Mouse (Mus musculus) neural tube, embryonic 11.5 days (tissue): Measurements from ENCODE around the gene Nsmce3. TPM values are rescaled to one million over a fixed set of nuclear protein-coding genes. Genes with fewer than 3 reads are reported as not detected.
A peak's percentile ranks its signal among the peaks of the same experiment; 100 is the strongest.

Experiments
- ATAC-seq: fragments of 200-750 bp; cut with Nextera tagmentation; 2 replicates; pipeline ENCODE4 v1.8.0; 2017; ENCODE audit warnings: moderate number of reproducible peaks, mild to moderate bottlenecking, moderate TSS enrichment, moderate library complexity; ENCODE audit not compliant: insufficient read depth, low FRiP score, low TSS enrichment
- DNase-seq: peaks from one replicate; pipeline ENCODE4 v3.0.0-alpha.2; 2015; ENCODE audit warnings: low spot score
- H3K27ac ChIP-seq: fragments of 300-500 bp; sonication (generic); 2 replicates; pipeline ENCODE4 v1.5.1; 2014; ENCODE audit warnings: low read depth, mild to moderate bottlenecking, low read length
- H3K27me3 ChIP-seq: fragments of 300-500 bp; sonication (generic); 2 replicates; pipeline ENCODE4 v1.6.1; 2014; ENCODE audit warnings: mild to moderate bottlenecking, low read length, mixed read lengths; ENCODE audit not compliant: control insufficient read depth, insufficient read depth
- H3K36me3 ChIP-seq: fragments of 300-500 bp; sonication (generic); 2 replicates; pipeline ENCODE4 v1.6.1; 2014; ENCODE audit warnings: mild to moderate bottlenecking, low read length, moderate library complexity, mixed read lengths; ENCODE audit not compliant: control insufficient read depth, insufficient read depth
- H3K4me1 ChIP-seq: fragments of 300-500 bp; sonication (generic); 2 replicates; pipeline ENCODE4 v1.6.1; 2014; ENCODE audit warnings: low read length, mixed read lengths; ENCODE audit not compliant: control insufficient read depth, insufficient read depth
- H3K4me2 ChIP-seq: fragments of 300-500 bp; sonication (generic); 2 replicates; pipeline ENCODE4 v1.6.1; 2014; ENCODE audit warnings: low read depth, mild to moderate bottlenecking, moderate library complexity
- H3K4me3 ChIP-seq: fragments of 300-500 bp; sonication (generic); 2 replicates; pipeline ENCODE4 v1.5.1; 2014; ENCODE audit warnings: low read depth, low read length
- H3K9ac ChIP-seq: fragments of 300-500 bp; sonication (generic); 2 replicates; pipeline ENCODE4 v1.6.1; 2014; ENCODE audit warnings: mild to moderate bottlenecking, low read length
- H3K9me3 ChIP-seq: fragments of 300-500 bp; sonication (generic); 2 replicates; pipeline ENCODE4 v1.6.1; 2016; ENCODE audit warnings: low read length; ENCODE audit not compliant: control insufficient read depth
- WGBS: fragments of 180-500 bp; shearing (Covaris S2); extraction: QIAGEN DNeasy Blood & Tissue Kit; methylation state at CpG from one replicate; pipeline ENCODE4 v1.1.7; 2014; 5-methylcytosine and 5-hydroxymethylcytosine counted together
- polyA plus RNA-seq: library from polyadenylated mRNA; unstranded; fragments of >200 nt; fragmentation: Nextera tagmentation; extraction: Ambion mirVana; gene quantifications from 2 replicates; pipeline ENCODE4 v1.2.1, GENCODE M21; 2014

Gene Nsmce3
- polyA plus RNA-seq, 1 experiment from 2014 or later: 13.1 TPM

- ATAC-seq (no peak), DNase-seq (no peak)
- WGBS: 89% methylated on average over 2 of the region's 2 CpGs
- no peak overlapping the region for H3K27ac ChIP-seq
- no peak overlapping the region for H3K9ac ChIP-seq
- no peaks in the 10 kb centered on the region for H3K4me1 ChIP-seq
- H3K4me2 ChIP-seq: no peak overlapping the region
- H3K36me3 ChIP-seq: no peaks in the 10 kb centered on the region
- no peaks in the 10 kb centered on the region for H3K27me3 ChIP-seq
- no peaks in the 10 kb centered on the region for H3K9me3 ChIP-seq
- no peak overlapping the region for H3K4me3 ChIP-seq
These were observed 27.5 kb upstream of the Nsmce3 start for GRCm38 (mm10) chr7:64900249-64900648.

- ATAC-seq: no peak
- Histone ChIP-seq H3K9ac (no peak overlapping the region), H3K27me3 (no peaks in the 10 kb centered on the region), H3K9me3 (no peaks in the 10 kb centered on the region), H3K27ac (no peak overlapping the region), H3K4me1 (no peaks in the 10 kb centered on the region), H3K4me2 (no peak overlapping the region), H3K36me3 (no peaks in the 10 kb centered on the region), H3K4me3 (no peak overlapping the region)
- WGBS: 92% methylated on average over 6 of the region's 6 CpGs
- DNase-seq: no peak
These were observed 23.8 kb upstream of the Nsmce3 start for GRCm38 (mm10) chr7:64896587-64896986.

GRCm38 (mm10) chr7:64895685-64896101 is 22.9 kb upstream of the Nsmce3 start:
- Histone ChIP-seq H3K27ac (no peak overlapping the region), H3K4me1 (no peaks in the 10 kb centered on the region), H3K9me3 (no peaks in the 10 kb centered on the region), H3K36me3 (no peaks in the 10 kb centered on the region), H3K27me3 (no peaks in the 10 kb centered on the region), H3K4me2 (no peak overlapping the region), H3K4me3 (no peak overlapping the region), H3K9ac (no peak overlapping the region)
- DNase-seq (peak; percentile 12), ATAC-seq (no peak)
- 42% methylated on average over 5 of the region's 5 CpGs for WGBS

- Histone ChIP-seq H3K36me3 (no peaks in the 10 kb centered on the region), H3K27ac (no peak overlapping the region), H3K4me2 (no peak overlapping the region), H3K9ac (no peak overlapping the region), H3K4me1 (no peaks in the 10 kb centered on the region), H3K27me3 (no peaks in the 10 kb centered on the region), H3K9me3 (no peaks in the 10 kb centered on the region), H3K4me3 (no peak overlapping the region)
- WGBS: 77% methylated on average over 3 of the region's 3 CpGs
- DNase-seq (peak; percentile 12), ATAC-seq (no peak)
These were observed 18.3 kb upstream of the Nsmce3 start for GRCm38 (mm10) chr7:64891139-64891538.

- WGBS: 90% methylated on average over 9 of the region's 9 CpGs
- Histone ChIP-seq H3K27me3 (no peaks in the 10 kb centered on the region), H3K9ac (no peak overlapping the region), H3K4me3 (no peak overlapping the region), H3K4me2 (no peak overlapping the region), H3K36me3 (no peaks in the 10 kb centered on the region), H3K9me3 (no peaks in the 10 kb centered on the region), H3K27ac (no peak overlapping the region), H3K4me1 (no peaks in the 10 kb centered on the region)
- no peak for ATAC-seq
- no peak for DNase-seq
These were observed 17.1 kb upstream of the Nsmce3 start for GRCm38 (mm10) chr7:64889919-64890318.

GRCm38 (mm10) chr7:64884187-64884862 is 11.5 kb upstream of the Nsmce3 start:
- no peak for ATAC-seq
- Histone ChIP-seq H3K4me3 (no peak overlapping the region), H3K27me3 (no peaks in the 10 kb centered on the region), H3K4me1 (no peaks in the 10 kb centered on the region), H3K9me3 (no peaks in the 10 kb centered on the region), H3K27ac (no peak overlapping the region), H3K4me2 (no peak overlapping the region), H3K9ac (no peak overlapping the region), H3K36me3 (no peaks in the 10 kb centered on the region)
- DNase-seq: no peak
- WGBS: 76% methylated on average over 11 of the region's 11 CpGs

GRCm38 (mm10) chr7:64882243-64882642 is 9.4 kb upstream of the Nsmce3 start:
- Histone ChIP-seq H3K27me3 (no peaks in the 10 kb centered on the region), H3K4me1 (no peaks in the 10 kb centered on the region), H3K27ac (no peak overlapping the region), H3K4me3 (no peak overlapping the region), H3K4me2 (no peak overlapping the region), H3K9me3 (no peaks in the 10 kb centered on the region), H3K36me3 (no peaks in the 10 kb centered on the region), H3K9ac (no peak overlapping the region)
- 63% methylated on average over 6 of the region's 6 CpGs for WGBS
- no peak for ATAC-seq
- no peak for DNase-seq

- WGBS: 80% methylated on average over 7 of the region's 7 CpGs
These were observed 8.6 kb upstream of the Nsmce3 start for GRCm38 (mm10) chr7:64881387-64881786.

GRCm38 (mm10) chr7:64880415-64880814 is 7.6 kb upstream of the Nsmce3 start:
- H3K27ac ChIP-seq: no peak overlapping the region
- DNase-seq: no peak
- H3K4me3 ChIP-seq: no peak overlapping the region
- no peaks in the 10 kb centered on the region for H3K36me3 ChIP-seq
- 86% methylated on average over 5 of the region's 5 CpGs for WGBS
- no peak for ATAC-seq
- H3K4me1 ChIP-seq: no peaks in the 10 kb centered on the region
- no peaks in the 10 kb centered on the region for H3K27me3 ChIP-seq
- no peak overlapping the region for H3K9ac ChIP-seq
- no peak overlapping the region for H3K4me2 ChIP-seq
- H3K9me3 ChIP-seq: no peaks in the 10 kb centered on the region

More at GRCm38 (mm10) chr7:64881387-64881786, 8.6 kb upstream of the Nsmce3 start:
- Histone ChIP-seq H3K36me3 (no peaks in the 10 kb centered on the region), H3K4me1 (no peaks in the 10 kb centered on the region), H3K9ac (no peak overlapping the region), H3K27me3 (no peaks in the 10 kb centered on the region), H3K9me3 (no peaks in the 10 kb centered on the region), H3K4me3 (no peak overlapping the region), H3K27ac (no peak overlapping the region), H3K4me2 (no peak overlapping the region)
- ATAC-seq (no peak), DNase-seq (no peak)
